Mouse (Mus musculus): ENCODE measurements at regions not wholly inside any gene's neighbourhood (a gene's known extent, or its start where the extent isn't known, plus 50 kb on each side); places are given as distances from the start of the nearest gene placed in this dataset.

- Histone ChIP-seq H3K9me3 (no peaks in the 10 kb centered on the region), H3K4me2 (no peak overlapping the region), H3K9ac (no peak overlapping the region), H3K36me3 (no peaks in the 10 kb centered on the region), H3K4me3 (no peak overlapping the region), H3K27ac (replicated peaks) (no peak overlapping the region), H3K4me1 (replicated peaks) (no peaks in the 10 kb centered on the region), H3K27me3 (no peaks in the 10 kb centered on the region)
- 80% methylated on average over 3 of the region's 3 CpGs for WGBS
- no peak for ATAC-seq (ENCODE audit: low FRiP score, low read depth)
These were observed 56.2 kb upstream of the Fmr1 start for GRCm38 (mm10) chrX:68622141-68622540.

Data from hindbrain, embryonic 15.5 days (tissue).